Mouse (Mus musculus) layer of hippocampus, postnatal 10 days (tissue): ENCODE results near the gene Cfi. TPM values are rescaled to one million over a fixed set of nuclear protein-coding genes. Genes with fewer than 3 reads are reported as not detected.

Experiments used
- DNase-seq, 2 experiments: peaks; one replicate each; pipeline ENCODE4 v3.0.0; 2021; ENCODE audit warnings: low spot score in 2 of 2
- total RNA-seq, 2 experiments: library from RNA; stranded (reverse); gene quantifications; 2 replicates each; pipeline ENCODE4 v1.2.3; 2021

Gene Cfi
- total RNA-seq, 2 experiments from 2014 or later, result 0.32 TPM; not detected in 1

GRCm38 (mm10) chr3:129863698-129864097 lies 28.0 kb downstream of the Cfi start:
- DNase-seq, result peak; percentile 38 to 45

GRCm38 (mm10) chr3:129877327-129877726 lies 41.6 kb downstream of the Cfi start:
- no peak for DNase-seq

GRCm38 (mm10) chr3:129878405-129879021 lies 42.8 kb downstream of the Cfi start, which contains the start of gene Pla2g12a:
Pla2g12a (plus strand) TSS chr3:129878606.
- peak; percentile 92 to 96 for DNase-seq

- DNase-seq, result peak in 1 of 2 experiments; percentile 9
These were observed 43.6 kb downstream of the Cfi start for GRCm38 (mm10) chr3:129879131-129879757.

- no peak for DNase-seq
These were observed 44.2 kb downstream of the Cfi start for GRCm38 (mm10) chr3:129879913-129880312.

GRCm38 (mm10) chr3:129880925-129881593 lies 45.4 kb downstream of the Cfi start:
- no peak for DNase-seq

- DNase-seq, result no peak
These were observed 49.9 kb downstream of the Cfi start for GRCm38 (mm10) chr3:129885577-129885976.

GRCm38 (mm10) chr3:129886430-129886829 lies 50.7 kb downstream of the Cfi start:
- no peak for DNase-seq

- DNase-seq, result no peak
These were observed 52.3 kb downstream of the Cfi start for GRCm38 (mm10) chr3:129887779-129888517.

- DNase-seq, result no peak
These were observed 56.3 kb downstream of the Cfi start for GRCm38 (mm10) chr3:129892003-129892402.

GRCm38 (mm10) chr3:129893143-129893542 lies 57.5 kb downstream of the Cfi start:
- no peak for DNase-seq

GRCm38 (mm10) chr3:129896591-129896990 lies 60.9 kb downstream of the Cfi start:
- DNase-seq, result no peak

- no peak for DNase-seq
These were observed 63.2 kb downstream of the Cfi start for GRCm38 (mm10) chr3:129898886-129899285.

- DNase-seq, result peak; percentile 55 to 64
These were observed 65.7 kb downstream of the Cfi start, which contains the start of gene Casp6 for GRCm38 (mm10) chr3:129901271-129901809. Casp6 (plus strand) TSS chr3:129901425.

- DNase-seq, result no peak
These were observed 67.7 kb downstream of the Cfi start for GRCm38 (mm10) chr3:129903369-129903768.

- no peak for DNase-seq
These were observed 68.2 kb downstream of the Cfi start for GRCm38 (mm10) chr3:129903866-129904265.

- no peak for DNase-seq
These were observed 68.9 kb downstream of the Cfi start for GRCm38 (mm10) chr3:129904381-129905132.

- DNase-seq, result no peak
These were observed 76.3 kb downstream of the Cfi start for GRCm38 (mm10) chr3:129912025-129912424.

- DNase-seq, result no peak
These were observed 77.6 kb downstream of the Cfi start for GRCm38 (mm10) chr3:129913241-129913640.

- DNase-seq, result no peak
These were observed 81.7 kb downstream of the Cfi start for GRCm38 (mm10) chr3:129917424-129917823.
